Mouse (Mus musculus): ENCODE data around the gene Atp1a4. TPM values are rescaled to one million over a fixed set of nuclear protein-coding genes. Genes with fewer than 3 reads are reported as not detected.

The Atp1a4 gene
- not detected for polyA plus RNA-seq (2017; shearing (Covaris generic))

GRCm38 (mm10) chr1:172258314-172258713 lies at the start of gene Atp1a4:
Gene Atp1a4 (minus strand): TSS chr1:172258414.

GRCm38 (mm10) chr1:172297611-172298537 lies 39.7 kb upstream of the Atp1a4 start, which contains the start of gene Atp1a2:
Gene Atp1a2 (minus strand): TSS chr1:172298064.

GRCm38 (mm10) chr1:172261477-172262078 lies 3.4 kb upstream of the Atp1a4 start, which contains the start of gene Igsf8:
Gene Igsf8 (plus strand): TSS chr1:172261641.

GRCm38 (mm10) chr1:172219451-172220406 lies 38.5 kb downstream of the Atp1a4 start, which contains the start of gene Casq1:
Gene Casq1 (minus strand): TSS chr1:172219868.

DNA sequence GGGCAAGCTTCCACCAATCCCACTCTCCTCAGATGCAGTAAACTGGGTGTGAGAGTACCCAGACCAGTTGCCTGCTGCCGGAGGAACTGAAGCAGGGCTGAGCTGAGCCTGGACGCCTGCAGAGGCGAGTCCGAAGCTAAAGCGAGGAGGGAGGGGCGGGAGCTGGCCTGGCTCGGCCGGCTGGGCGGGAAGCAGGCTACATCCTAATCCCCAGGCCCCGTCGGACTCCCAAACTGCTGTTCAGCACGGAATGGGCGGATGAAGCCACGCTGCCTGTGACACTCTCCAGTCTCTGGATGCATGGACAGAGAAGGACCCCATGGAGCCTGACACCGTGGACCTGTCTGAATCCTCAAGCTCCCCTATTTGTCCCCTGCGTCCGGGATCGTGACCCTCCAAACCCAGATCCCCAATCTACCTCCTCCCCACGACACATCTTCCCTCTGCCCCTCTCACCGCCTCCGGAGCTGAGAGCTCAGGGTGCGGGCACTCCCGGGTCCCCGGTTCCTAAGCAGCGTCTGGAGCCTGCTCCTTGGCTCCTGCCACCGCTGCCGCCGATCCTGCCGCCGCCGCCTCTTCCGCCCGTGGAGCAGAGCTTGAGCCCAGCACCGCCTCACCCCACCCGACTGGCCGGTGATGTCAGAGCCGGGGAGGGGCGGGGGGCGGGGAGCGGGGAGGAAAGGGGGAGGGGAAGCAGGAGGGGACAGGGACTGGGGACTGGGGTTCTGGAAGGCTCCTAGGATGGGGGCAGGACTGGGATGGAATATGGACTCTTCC lies 51.9 kb downstream of the Atp1a4 start, which contains the start of gene Pea15a:
Pea15a (minus strand) TSS at position 664 of the 777 bp plus-strand sequence.

Other genes with a start within 250 kb of the Atp1a4 start
- 2.2 TPM for gene Vangl2, start 230.0 kb downstream of the Atp1a4 start, polyA plus RNA-seq (2017; shearing (Covaris generic))
- not detected for gene Nhlh1, start 200.8 kb downstream of the Atp1a4 start, polyA plus RNA-seq (2017; shearing (Covaris generic))
- 258 TPM for gene Copa, start 175.9 kb downstream of the Atp1a4 start, polyA plus RNA-seq (2017; shearing (Covaris generic))
- 165 TPM for gene Ncstn, start 175.6 kb downstream of the Atp1a4 start, polyA plus RNA-seq (2017; shearing (Covaris generic))
- 66.5 TPM for gene Pex19, start 131.7 kb downstream of the Atp1a4 start, polyA plus RNA-seq (2017; shearing (Covaris generic))
- gene Dcaf8, start 110.3 kb downstream of the Atp1a4 start, polyA plus RNA-seq (2017; shearing (Covaris generic)) = 183 TPM
- gene Pea15a, start 51.6 kb downstream of the Atp1a4 start, polyA plus RNA-seq (2017; shearing (Covaris generic)) = 80.0 TPM
- 0.15 TPM for gene Casq1, start 38.5 kb downstream of the Atp1a4 start, polyA plus RNA-seq (2017; shearing (Covaris generic))
- gene Igsf8, start 3.2 kb upstream of the Atp1a4 start, polyA plus RNA-seq (2017; shearing (Covaris generic)) = 26.3 TPM
- 0.22 TPM for gene Atp1a2, start 39.6 kb upstream of the Atp1a4 start, polyA plus RNA-seq (2017; shearing (Covaris generic))
- gene Kcnj9, start 70.9 kb upstream of the Atp1a4 start, polyA plus RNA-seq (2017; shearing (Covaris generic)) = not detected
- not detected for gene Kcnj10, start 82.8 kb upstream of the Atp1a4 start, polyA plus RNA-seq (2017; shearing (Covaris generic))
- 9.3 TPM for gene Pigm, start 118.1 kb upstream of the Atp1a4 start, polyA plus RNA-seq (2017; shearing (Covaris generic))
- gene Slamf9, start 216.9 kb upstream of the Atp1a4 start, polyA plus RNA-seq (2017; shearing (Covaris generic)) = not detected
- 2.3 TPM for gene Igsf9, start 223.4 kb upstream of the Atp1a4 start, polyA plus RNA-seq (2017; shearing (Covaris generic))
- gene Tagln2, start 241.6 kb upstream of the Atp1a4 start, polyA plus RNA-seq (2017; shearing (Covaris generic)) = 369 TPM

All from CD4-positive, CD25-positive, alpha-beta regulatory T cell, adult 9 weeks (primary cell).